Mouse (Mus musculus) gastrocnemius, adult 2 months (tissue): Measurements from ENCODE around the gene Rpn2. TPM values are rescaled to one million over a fixed set of nuclear protein-coding genes. Genes with fewer than 3 reads are reported as not detected.

Experiments used
- DNase-seq: peaks from one replicate; pipeline ENCODE4 v3.0.0; 2022
- H3K27ac ChIP-seq: fragments of 200-600 bp; 2 replicates; pipeline ENCODE4 v1.8.1; 2022; ENCODE audit warnings: mild to moderate bottlenecking
- H3K4me3 ChIP-seq: fragments of 200-600 bp; 2 replicates; pipeline ENCODE4 v1.8.1; 2022; ENCODE audit warnings: mild to moderate bottlenecking, moderate library complexity
- CTCF ChIP-seq: fragments of 200-600 bp; IDR thresholded peaks from 2 replicates; pipeline ENCODE4 v1.8.1; 2022; ENCODE audit warnings: antibody characterized with exemption, mild to moderate bottlenecking, moderate library complexity
- intact Hi-C: fragments of 180-260 bp; cut with DNase I; formaldehyde crosslinking; loops from one replicate; pipeline ENCODE4 v1.15.1; 2025
- total RNA-seq, 2 experiments: library from RNA; stranded (reverse); gene quantifications; 2 replicates each; pipeline ENCODE4 v1.2.3; 2021

Rpn2 gene
- total RNA-seq, 2 experiments from 2014 or later, result 69.4 to 84.8 TPM

GRCm38 (mm10) chr2:157367991-157368390 is 89.2 kb downstream of the Rpn2 start:
- DNase-seq, result no peak
- intact Hi-C loops, result loop anchor here (2.0 kb wide), 1 partner anchor 91 kb away; no protein-coding TSS in a partner anchor

GRCm38 (mm10) chr2:157371696-157372095 is 92.9 kb downstream of the Rpn2 start:
- no peak for TF ChIP-seq CTCF
- Histone ChIP-seq H3K27ac (peak overlapping the region; percentile 82), H3K4me3 (no peak overlapping the region)
- intact Hi-C loops, result no loop called here
- peak; percentile 48 for DNase-seq

More at GRCm38 (mm10) chr2:157367991-157368390, 89.2 kb downstream of the Rpn2 start:
- no peak for TF ChIP-seq CTCF
- Histone ChIP-seq H3K27ac (peak overlapping the region; percentile 97), H3K4me3 (peak overlapping the region; percentile 86)

- peak overlapping the region; percentile 82 for H3K27ac ChIP-seq
- DNase-seq, result peak; percentile 72
- H3K4me3 ChIP-seq, result no peak overlapping the region
- no peak for TF ChIP-seq CTCF
- intact Hi-C loops, result no loop called here
Measured at GRCm38 (mm10) chr2:157373681-157374080, 94.9 kb downstream of the Rpn2 start.

- peak overlapping the region; percentile 48 for H3K27ac ChIP-seq
- DNase-seq, result no peak
- H3K4me3 ChIP-seq, result no peak overlapping the region
- no peak for TF ChIP-seq CTCF
- intact Hi-C loops, result no loop called here
Measured at GRCm38 (mm10) chr2:157375051-157375450, 96.2 kb downstream of the Rpn2 start.

Other genes with a start within 250 kb of the Rpn2 start
- gene Soga1, start 199.8 kb upstream of the Rpn2 start, total RNA-seq, result 1 to 10 TPM; 2.8 to 4.5 TPM
- not detected for gene Tldc2, start 192.0 kb upstream of the Rpn2 start, total RNA-seq
- 10 to 100 TPM; 15.1 to 15.8 TPM for gene Samhd1, start 143.8 kb upstream of the Rpn2 start, total RNA-seq
- gene Rbl1, start 74.5 kb upstream of the Rpn2 start, total RNA-seq, result 1 to 10 TPM; 1.6 to 1.7 TPM
- 1 to 10 TPM in 1 of 2 experiments, under 1 TPM in 1; 0.46 to 1.1 TPM for gene Mroh8, start 532 bp downstream of the Rpn2 start, total RNA-seq
- gene Ghrh, start 68.5 kb downstream of the Rpn2 start, total RNA-seq, result not detected
- 10 to 100 TPM; 13.5 TPM for gene Manbal, start 88.6 kb downstream of the Rpn2 start, total RNA-seq
- gene Src, start 139.4 kb downstream of the Rpn2 start, total RNA-seq, result 1 to 10 TPM; 2.2 to 2.8 TPM